Mouse (Mus musculus) stomach, postnatal 0 days (tissue): ENCODE measurements around the gene Gdf11.

ENCODE experiments used
- CTCF ChIP-seq: IDR thresholded peaks from 2 replicates; pipeline ENCODE4 v1.5.1; 2016; ENCODE audit warnings: antibody characterized with exemption, low read depth, mild to moderate bottlenecking, moderate library complexity
- EP300 ChIP-seq: optimal IDR thresholded peaks from 2 replicates; pipeline ENCODE3; 2016; ENCODE audit warnings: antibody characterized with exemption

- TF ChIP-seq CTCF: no peak
- TF ChIP-seq EP300: no peak
Observed at GRCm38 (mm10) chr10:128846664-128847063, 44.9 kb downstream of the Gdf11 start.
